Mouse (Mus musculus) small intestine, adult 2 months (tissue): ENCODE measurements at regions not wholly inside any gene's neighbourhood (a gene's known extent, or its start where the extent isn't known, plus 50 kb on each side); places are given as distances from the start of the nearest gene placed in this dataset.

Experiments
- H3K27ac ChIP-seq: fragments of 200-500 bp; 2 replicates; pipeline ENCODE4 v1.5.1; 2012; ENCODE audit warnings: low read depth, low read length, control low read depth, inconsistent platforms; ENCODE audit not compliant: insufficient read depth
- H3K27me3 ChIP-seq: fragments of 200-500 bp; 2 replicates; pipeline ENCODE4 v1.6.1; 2012; ENCODE audit warnings: mild to moderate bottlenecking, moderate library complexity, low read length, inconsistent platforms; ENCODE audit not compliant: control insufficient read depth, insufficient read depth
- H3K36me3 ChIP-seq: fragments of 200-500 bp; 2 replicates; pipeline ENCODE4 v1.6.1; 2012; ENCODE audit warnings: mild to moderate bottlenecking, low read length, control low read depth, inconsistent platforms; ENCODE audit not compliant: control insufficient read depth, insufficient read depth
- H3K4me1 ChIP-seq: fragments of 200-500 bp; 2 replicates; pipeline ENCODE4 v1.6.1; 2012; ENCODE audit warnings: low read length, inconsistent platforms, mixed read lengths; ENCODE audit not compliant: control insufficient read depth, insufficient read depth, insufficient read length
- H3K4me3 ChIP-seq: fragments of 200-500 bp; 2 replicates; pipeline ENCODE4 v1.5.1; 2012; ENCODE audit warnings: low read depth, mild to moderate bottlenecking, control low read depth, inconsistent platforms, low read length, moderate library complexity
- CTCF ChIP-seq: fragments of 200-500 bp; IDR thresholded peaks from 2 replicates; pipeline ENCODE4 v1.5.1; 2012; ENCODE audit warnings: low read depth, mild to moderate bottlenecking, control low read depth, inconsistent platforms, low read length, moderate library complexity, mixed read lengths; ENCODE audit not compliant: insufficient replicate concordance, insufficient read length; ENCODE audit errors: extremely low read depth
- POLR2A ChIP-seq: fragments of 200-500 bp; IDR thresholded peaks from 2 replicates; pipeline ENCODE4 v1.6.1; 2012; ENCODE audit warnings: low read depth, mild to moderate bottlenecking, control low read depth, inconsistent platforms, low read length, moderate library complexity
- WGBS: fragments of 180-500 bp; shearing (Covaris S2); methylation state at CpG from one replicate; pipeline ENCODE4 v1.1.7; 2018; 5-methylcytosine and 5-hydroxymethylcytosine counted together

GRCm38 (mm10) chr10:83819266-83819949 is 96.7 kb downstream of the 1500009L16Rik start:
- no peak overlapping the region for H3K4me3 ChIP-seq
- H3K4me1 ChIP-seq = no peaks in the 10 kb centered on the region
- TF ChIP-seq POLR2A (no peak), CTCF (peak; percentile 39; the same call in 1 of the 2 replicates)
- WGBS = 12% methylated on average over 13 of the region's 13 CpGs
- H3K36me3 ChIP-seq = no peaks in the 10 kb centered on the region
- no peak overlapping the region for H3K27ac ChIP-seq
- H3K27me3 ChIP-seq = no peaks in the 10 kb centered on the region

- Histone ChIP-seq H3K36me3 (no peaks in the 10 kb centered on the region), H3K4me3 (no peak overlapping the region), H3K27me3 (no peaks in the 10 kb centered on the region), H3K4me1 (no peaks in the 10 kb centered on the region), H3K27ac (no peak overlapping the region)
- no peak for TF ChIP-seq POLR2A
- TF ChIP-seq CTCF = no peak
- 75% methylated on average over 8 of the region's 8 CpGs for WGBS
Measured at GRCm38 (mm10) chr10:83819950-83820275, 97.2 kb downstream of the 1500009L16Rik start.

- Histone ChIP-seq H3K4me3 (no peak overlapping the region), H3K27ac (no peak overlapping the region), H3K36me3 (no peaks in the 10 kb centered on the region), H3K27me3 (no peaks in the 10 kb centered on the region), H3K4me1 (no peaks in the 10 kb centered on the region)
- TF ChIP-seq CTCF (no peak), POLR2A (no peak)
- 67% methylated on average over 10 of the region's 10 CpGs for WGBS
Measured at GRCm38 (mm10) chr10:83821089-83821488, 98.4 kb downstream of the 1500009L16Rik start.

GRCm38 (mm10) chr10:83826105-83826504 is 103.4 kb downstream of the 1500009L16Rik start:
- Histone ChIP-seq H3K36me3 (no peaks in the 10 kb centered on the region), H3K27ac (no peak overlapping the region), H3K4me1 (no peaks in the 10 kb centered on the region), H3K4me3 (no peak overlapping the region), H3K27me3 (no peaks in the 10 kb centered on the region)
- no peak for TF ChIP-seq CTCF
- WGBS = 86% methylated on average over 5 of the region's 5 CpGs

GRCm38 (mm10) chr10:83836351-83836750 is 113.7 kb downstream of the 1500009L16Rik start:
- Histone ChIP-seq H3K4me1 (no peaks in the 10 kb centered on the region), H3K4me3 (no peak overlapping the region), H3K27me3 (no peaks in the 10 kb centered on the region), H3K36me3 (no peaks in the 10 kb centered on the region), H3K27ac (no peak overlapping the region)
- 52% methylated on average over 5 of the region's 5 CpGs for WGBS
- TF ChIP-seq POLR2A = no peak
- no peak for TF ChIP-seq CTCF

- H3K4me1 ChIP-seq = no peaks in the 10 kb centered on the region
- TF ChIP-seq POLR2A = no peak
- no peak for TF ChIP-seq CTCF
- no peaks in the 10 kb centered on the region for H3K36me3 ChIP-seq
- 77% methylated on average over 3 of the region's 3 CpGs for WGBS
- no peaks in the 10 kb centered on the region for H3K27me3 ChIP-seq
- H3K4me3 ChIP-seq = no peak overlapping the region
- H3K27ac ChIP-seq = no peak overlapping the region
Measured at GRCm38 (mm10) chr10:83840226-83840625, 117.6 kb downstream of the 1500009L16Rik start.

- no peaks in the 10 kb centered on the region for H3K36me3 ChIP-seq
- H3K27me3 ChIP-seq = no peaks in the 10 kb centered on the region
- H3K27ac ChIP-seq = no peak overlapping the region
- no peak overlapping the region for H3K4me3 ChIP-seq
- H3K4me1 ChIP-seq = no peaks in the 10 kb centered on the region
- no peak for TF ChIP-seq POLR2A
- TF ChIP-seq CTCF = no peak
- WGBS = 92% methylated on average over 4 of the region's 4 CpGs
Measured at GRCm38 (mm10) chr10:83850881-83851280, 128.2 kb downstream of the 1500009L16Rik start.
